Mouse (Mus musculus) liver, adult 2 months (tissue): Measurements from ENCODE around the gene Bmp2k.

Experiments used
- CTCF ChIP-seq: fragments of 200-500 bp; IDR thresholded peaks from 2 replicates; pipeline ENCODE4 v1.5.1; 2011; ENCODE audit warnings: low read depth, low read length, control low read depth
- POLR2A ChIP-seq: fragments of 200-500 bp; IDR thresholded peaks from 2 replicates; pipeline ENCODE4 v1.6.1; 2011; ENCODE audit warnings: low read length, control low read depth; ENCODE audit not compliant: insufficient read depth; ENCODE audit errors: extremely low read depth

DNA sequence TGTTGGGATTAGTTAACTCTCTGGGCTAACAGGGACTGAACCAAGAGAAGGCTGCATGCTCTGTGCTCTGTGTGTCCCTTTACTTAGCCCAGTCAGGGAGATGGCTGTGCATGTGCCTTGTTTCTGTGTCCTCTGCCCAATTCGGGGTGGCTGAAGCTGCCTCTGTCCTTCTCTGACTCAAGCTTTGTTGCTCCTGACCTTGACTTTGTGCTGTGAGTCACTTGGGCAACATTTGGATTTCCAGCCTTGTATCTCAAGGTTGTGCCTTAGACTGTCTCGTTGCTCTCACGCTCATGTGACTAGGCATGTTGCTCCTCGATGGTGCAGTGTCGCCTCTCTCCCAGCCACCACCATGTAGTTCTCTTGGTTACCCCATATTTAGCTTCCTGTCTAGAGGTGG lies 27.3 kb downstream of the Bmp2k start:
- TF ChIP-seq CTCF (no peak), POLR2A (no peak)
